Mouse (Mus musculus) spleen, postnatal 14 days (tissue): Measurements from ENCODE around the gene Ppm1a.
"Not testable (repeated sequence)": the region's sequence is repeated elsewhere in the genome, so short reads cannot be mapped to it uniquely, and the experiment has no call there.

Experiments used
- DNase-seq, 2 experiments: peaks; one replicate each; pipeline ENCODE4 v3.0.0; 2021 to 2022; ENCODE audit warnings: low spot score in 2 of 2

The Ppm1a gene

GRCm38 (mm10) chr12:72761649-72762261 is 4.5 kb downstream of the Ppm1a start:
- DNase-seq: peak; percentile 44 to 57

DNA sequence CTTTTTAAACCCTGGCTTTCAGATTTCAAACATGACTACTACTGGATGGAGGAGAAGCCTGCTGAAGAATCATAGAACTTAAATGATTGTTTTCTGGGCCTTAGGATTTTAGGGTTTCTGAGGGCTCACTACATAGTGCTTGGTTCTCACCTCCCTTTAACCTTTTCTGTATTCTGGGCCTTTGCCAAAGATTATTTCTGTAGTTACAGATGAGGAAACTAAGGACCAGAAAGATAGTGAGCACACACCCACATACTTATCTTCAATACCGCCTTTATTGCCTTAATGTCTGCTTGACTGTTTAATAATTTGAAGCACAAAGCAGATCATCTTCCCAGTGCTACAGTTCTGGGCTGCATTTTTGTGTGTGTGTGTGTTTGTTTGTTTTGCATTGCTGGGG is 5.2 kb downstream of the Ppm1a start:
- DNase-seq: no peak

- no peak for DNase-seq
These were observed 5.9 kb downstream of the Ppm1a start for GRCm38 (mm10) chr12:72763156-72763555.

DNA sequence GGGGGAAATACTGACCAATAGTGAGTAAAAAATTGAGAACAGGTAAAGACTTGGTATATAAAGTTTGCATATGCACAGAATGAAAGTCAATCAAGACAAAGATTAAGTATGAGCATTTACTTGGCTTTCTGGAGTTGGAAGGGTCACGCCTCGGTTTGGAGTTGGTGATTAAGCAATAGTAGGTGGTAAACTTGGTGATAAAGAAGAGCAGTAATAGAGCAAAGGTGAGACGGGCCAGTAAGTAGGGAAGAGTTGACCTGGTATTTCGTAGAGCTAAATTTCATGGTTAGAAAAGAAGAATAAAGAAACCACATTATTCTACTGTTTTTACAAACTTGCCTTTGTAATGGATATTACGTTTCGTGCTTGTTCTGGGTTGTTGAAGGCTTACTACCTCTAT is 10.6 kb downstream of the Ppm1a start:
- no peak for DNase-seq

- DNase-seq: no peak
These were observed 11.0 kb downstream of the Ppm1a start for GRCm38 (mm10) chr12:72768230-72768629.

GRCm38 (mm10) chr12:72769546-72770230 is 12.4 kb downstream of the Ppm1a start:
- no peak for DNase-seq

GRCm38 (mm10) chr12:72771153-72771552 is 13.9 kb downstream of the Ppm1a start:
- no peak for DNase-seq

- no peak for DNase-seq
These were observed 14.5 kb downstream of the Ppm1a start for GRCm38 (mm10) chr12:72771711-72772110.

DNA sequence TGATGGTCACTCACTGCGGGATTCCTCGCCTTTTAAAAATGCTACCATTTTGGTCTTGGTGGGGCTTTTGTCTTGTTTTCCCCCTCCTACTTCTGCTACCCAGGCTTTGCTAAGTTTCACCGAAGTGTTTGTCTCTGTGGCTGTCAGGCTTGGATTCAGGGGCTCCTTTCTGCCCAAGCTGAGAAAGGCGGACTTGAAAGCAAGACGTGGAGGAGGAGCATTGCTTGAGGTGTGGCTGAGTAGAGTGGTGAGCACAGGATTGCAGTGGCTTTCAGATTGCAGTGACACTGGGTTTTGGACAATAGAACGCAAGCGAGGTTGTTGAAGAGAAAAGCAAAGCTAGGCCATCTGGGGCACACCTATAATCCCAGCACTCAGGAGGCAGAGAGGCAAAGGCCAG is 16.7 kb downstream of the Ppm1a start:
- DNase-seq: no peak

DNA sequence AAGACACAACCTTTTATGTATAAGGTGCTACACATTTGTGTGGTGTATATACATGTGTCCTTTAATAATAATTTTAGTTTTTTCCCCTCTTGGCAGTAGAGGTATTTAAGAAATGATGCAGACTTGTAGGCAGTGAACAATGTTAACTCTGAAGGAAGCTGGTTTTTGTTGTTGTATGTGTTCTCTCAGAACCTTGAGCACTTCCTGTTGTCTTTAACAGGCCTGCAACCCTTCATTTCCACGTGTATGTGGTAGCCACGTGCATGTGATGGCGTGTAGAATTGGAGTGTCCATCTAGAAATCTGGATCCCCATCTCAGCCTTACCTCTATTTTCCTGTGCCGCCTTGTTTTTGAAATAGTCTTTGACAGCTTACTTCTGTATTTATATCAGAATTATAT is 20.0 kb downstream of the Ppm1a start:
- DNase-seq: no peak

GRCm38 (mm10) chr12:72780136-72780535 is 22.9 kb downstream of the Ppm1a start:
- no peak for DNase-seq

DNA sequence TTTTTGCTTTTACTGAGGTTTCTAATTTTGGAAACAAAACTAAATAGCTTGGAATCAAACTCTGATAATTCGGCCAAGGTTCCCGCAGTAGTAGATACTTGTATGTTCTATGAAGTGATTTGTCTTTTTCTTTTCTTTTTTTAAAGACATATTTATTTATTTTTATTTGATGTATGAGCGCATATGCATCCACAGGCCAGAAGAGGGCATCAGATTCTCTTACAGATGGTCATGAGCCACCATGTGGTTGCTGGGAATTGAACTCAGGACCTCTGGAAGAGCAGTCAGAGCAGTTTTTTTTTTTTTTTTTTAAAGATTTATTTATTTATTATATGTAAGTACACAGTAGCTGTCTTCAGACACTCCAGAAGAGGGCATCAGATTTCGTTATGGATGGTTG is 25.5 kb downstream of the Ppm1a start:
- DNase-seq: not testable (repeated sequence)

DNA sequence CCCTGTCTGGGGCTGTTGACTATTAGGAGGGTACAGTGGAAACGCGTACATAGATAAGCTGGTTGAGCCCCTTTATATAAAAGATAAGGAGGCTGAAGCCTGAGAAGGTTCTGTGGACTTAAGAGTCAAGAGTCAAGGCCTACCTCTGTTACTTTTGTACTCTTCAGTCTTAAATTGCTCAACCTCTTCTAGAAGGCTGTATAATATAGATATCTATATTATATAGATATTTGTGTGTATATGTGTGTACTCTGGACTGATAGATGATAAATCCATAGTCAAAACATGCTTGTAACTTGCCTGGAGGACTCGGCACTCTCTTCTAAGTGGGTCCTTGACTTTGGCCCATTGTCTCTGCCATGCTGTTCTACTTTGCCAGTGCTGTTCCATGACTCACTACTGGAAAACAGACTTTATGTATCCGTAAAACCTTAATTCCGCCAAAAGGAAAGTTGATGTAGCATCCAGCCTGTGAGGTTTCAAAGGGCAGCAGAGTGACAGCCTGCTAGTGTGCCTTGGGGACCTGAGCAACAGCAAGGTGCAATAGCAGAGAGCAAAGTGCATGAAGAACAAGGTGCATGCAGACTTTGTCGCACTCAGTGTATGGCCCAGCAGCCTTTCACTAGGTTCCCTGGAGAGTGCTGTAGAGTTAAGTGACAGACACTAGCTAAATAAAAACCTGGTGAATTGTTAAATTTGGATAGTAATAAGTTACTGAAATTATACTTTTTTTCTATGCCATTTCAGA is 28.1 kb downstream of the Ppm1a start:
- DNase-seq: no peak

GRCm38 (mm10) chr12:72786551-72786950 is 29.3 kb downstream of the Ppm1a start:
- no peak for DNase-seq

DNA sequence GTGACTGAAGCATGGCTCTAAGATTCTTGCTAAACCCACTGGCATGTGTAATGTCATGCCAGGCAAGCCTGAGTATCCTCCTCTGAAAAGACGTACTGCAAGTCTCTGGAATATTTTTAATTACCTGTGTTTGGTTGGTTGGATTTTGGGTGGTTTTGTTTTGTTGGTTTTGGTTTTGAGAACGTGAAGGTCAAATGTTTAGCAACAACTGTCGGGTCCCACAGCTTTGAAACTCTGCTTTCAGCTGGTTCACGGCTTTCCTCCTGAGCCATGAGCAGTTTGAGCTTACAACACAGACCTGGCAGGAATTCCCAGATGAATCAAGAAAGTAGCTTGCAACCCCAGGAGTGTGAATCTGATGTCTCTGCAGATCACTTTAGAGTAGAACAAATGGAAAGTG is 29.7 kb downstream of the Ppm1a start:
- no peak for DNase-seq

GRCm38 (mm10) chr12:72790538-72790937 is 33.3 kb downstream of the Ppm1a start:
- peak; percentile 36 to 53 for DNase-seq

DNA sequence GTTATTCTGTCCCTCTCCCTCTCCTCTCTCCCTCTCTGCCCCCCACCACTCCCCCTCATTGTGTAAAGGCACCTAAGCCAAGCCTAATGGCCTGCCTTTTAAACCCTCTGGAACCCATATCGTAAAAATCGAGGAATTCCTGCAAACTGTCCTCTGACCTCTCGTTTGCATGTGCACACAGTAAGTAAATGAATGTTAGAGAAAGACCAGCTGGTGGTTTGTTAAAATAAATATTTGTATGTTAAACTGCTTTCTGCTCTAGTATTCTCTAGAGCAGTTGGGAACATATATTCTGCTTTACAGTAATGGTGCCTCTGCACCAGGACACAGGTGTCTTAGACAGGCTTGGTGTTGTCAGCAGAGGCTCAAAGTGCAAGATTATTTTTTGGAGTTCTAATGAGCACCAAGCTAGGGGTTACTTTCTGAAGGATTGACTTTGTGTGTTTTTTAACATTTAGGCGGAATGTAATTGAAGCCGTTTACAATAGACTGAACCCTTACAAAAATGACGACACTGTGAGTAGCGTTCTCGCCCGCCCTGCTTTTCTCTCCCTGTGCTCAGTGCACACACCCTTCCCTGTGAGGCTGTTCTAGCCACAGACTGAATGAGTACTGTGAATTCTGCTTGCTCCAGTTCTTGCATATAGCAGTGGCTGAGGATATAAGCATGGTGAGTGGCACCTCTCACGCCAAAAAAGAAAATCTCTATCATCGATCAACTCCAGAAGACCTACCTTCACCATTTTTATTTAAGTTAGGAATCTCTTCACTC is 35.3 kb downstream of the Ppm1a start:
- DNase-seq: no peak

DNA sequence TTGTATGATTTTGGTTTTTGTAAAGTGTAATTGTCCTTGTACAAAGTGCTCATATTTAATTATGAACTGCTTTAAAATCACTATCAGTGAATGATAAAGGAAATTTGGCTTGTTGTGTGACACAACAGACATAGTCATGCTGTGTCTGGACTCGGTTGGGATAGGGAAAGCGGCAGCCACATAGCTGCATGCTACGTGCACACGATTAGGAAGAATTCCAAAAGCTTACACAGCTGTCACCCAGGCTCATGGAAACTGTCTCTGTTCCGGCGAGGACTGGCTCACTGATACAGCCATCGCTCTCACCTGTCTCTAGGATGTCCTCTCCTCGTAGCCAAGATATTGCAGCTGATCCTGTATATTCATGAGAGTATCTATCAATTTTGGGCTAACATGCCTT is 36.7 kb downstream of the Ppm1a start:
- no peak for DNase-seq

- no peak for DNase-seq
These were observed 52.5 kb downstream of the Ppm1a start for GRCm38 (mm10) chr12:72809798-72810197.

GRCm38 (mm10) chr12:72811588-72811987 is 54.3 kb downstream of the Ppm1a start:
- DNase-seq: no peak

DNA sequence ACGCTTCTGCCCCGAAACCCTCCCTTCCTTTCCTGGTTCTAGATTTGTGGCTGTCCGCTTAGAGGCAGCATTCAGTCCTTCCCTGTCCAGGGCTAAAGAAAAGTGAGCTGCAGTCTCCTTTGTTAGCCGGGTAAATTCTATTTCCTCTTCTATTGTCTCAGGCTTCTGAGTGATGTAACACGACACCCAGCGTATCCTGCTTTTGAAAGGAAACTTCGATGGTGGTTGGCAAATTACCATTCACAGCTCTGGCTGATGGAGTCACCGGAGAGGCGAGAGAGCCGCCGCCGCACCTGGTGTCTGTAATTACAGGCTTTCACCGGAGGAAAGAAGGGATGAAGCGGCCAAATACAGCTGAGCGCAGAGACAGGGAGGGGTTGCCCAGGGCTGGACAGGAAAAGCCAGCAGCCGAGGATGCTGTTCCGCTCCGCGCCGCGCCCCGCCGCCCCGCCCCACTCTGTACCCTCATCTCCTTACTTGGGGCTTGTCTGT is 63.7 kb downstream of the Ppm1a start:
- DNase-seq: no peak

- no peak for DNase-seq
These were observed 64.3 kb downstream of the Ppm1a start for GRCm38 (mm10) chr12:72821589-72821988.
